Mouse (Mus musculus): ENCODE measurements at regions not wholly inside any gene's neighbourhood (a gene's known extent, or its start where the extent isn't known, plus 50 kb on each side); places are given as distances from the start of the nearest gene placed in this dataset.

DNA sequence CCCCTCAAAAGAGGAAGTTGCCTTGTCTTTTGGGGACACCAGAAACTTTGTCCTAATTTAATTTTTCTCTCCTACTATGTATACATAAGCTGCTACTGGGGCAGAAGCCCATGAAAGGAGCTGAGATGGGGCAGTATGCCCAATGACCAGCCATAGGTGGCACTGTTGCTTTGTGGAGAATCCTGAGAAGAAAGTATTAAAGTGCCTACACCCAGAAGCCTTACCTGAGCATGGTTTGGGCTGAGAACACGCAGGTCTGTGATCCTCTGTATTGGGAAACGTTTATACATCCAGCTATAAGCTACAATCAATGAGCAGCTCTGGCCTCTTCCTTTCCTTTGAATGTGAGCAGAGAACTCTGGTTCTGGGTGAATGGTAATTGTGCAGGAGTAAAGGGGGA, 1088.5 kb downstream of the Jrkl start:
- peak; percentile 46 for TF ChIP-seq CTCF (IDR thresholded peaks at IDR 0.05)
- DNase-seq (ENCODE audit: extremely low spot score in 1 of 2, low spot score in 2 of 2), result no peak
- no peak overlapping the region for H3K27ac ChIP-seq
- no peak overlapping the region for H3K4me3 ChIP-seq
- intact Hi-C loops (cut with DNase I), result loop anchor here (5.0 to 10.0 kb wide), 2 partner anchors 720 to 1038 kb away; no protein-coding TSS in a partner anchor

DNA sequence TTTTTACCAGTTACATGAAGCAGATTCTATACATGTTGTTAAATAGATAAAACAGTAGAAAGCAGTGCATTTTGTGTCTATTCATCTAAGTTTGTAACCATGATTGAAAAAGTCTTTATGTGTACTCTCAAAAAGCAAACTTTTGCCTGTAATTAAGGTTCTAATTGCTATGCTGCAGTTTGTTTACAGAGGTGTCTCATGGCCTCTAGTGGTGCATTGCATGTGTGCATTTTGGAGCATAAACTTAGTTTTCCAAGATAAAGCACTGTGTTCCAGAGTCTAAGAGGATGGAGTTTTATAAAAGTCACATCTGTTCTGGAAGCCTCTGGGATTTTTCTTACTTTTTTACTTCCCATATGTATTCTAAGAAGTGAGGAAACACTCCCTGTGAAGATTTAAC, 1132.3 kb downstream of the Jrkl start:
- Histone ChIP-seq H3K4me3 (no peak overlapping the region), H3K27ac (no peak overlapping the region)
- TF ChIP-seq CTCF (IDR thresholded peaks at IDR 0.05), result peak; percentile 32
- no peak for DNase-seq (ENCODE audit: extremely low spot score in 1 of 2, low spot score in 2 of 2)
- intact Hi-C loops (cut with DNase I), result no loop called here

Data from left cerebral cortex, adult 2 months (tissue).